Mouse (Mus musculus) forebrain, embryonic 13.5 days (tissue): Measurements from ENCODE around the gene Wfikkn1. TPM values are rescaled to one million over a fixed set of nuclear protein-coding genes. Genes with fewer than 3 reads are reported as not detected.

ENCODE experiments used
- ATAC-seq: fragments of 200-750 bp; cut with Nextera tagmentation; 2 replicates; pipeline ENCODE4 v1.8.0; 2017
- H3K27ac ChIP-seq: fragments of 300-500 bp; sonication (generic); 2 replicates; pipeline ENCODE4 v1.5.1; 2015; ENCODE audit warnings: inconsistent platforms, mild to moderate bottlenecking, moderate library complexity
- H3K27me3 ChIP-seq: fragments of 300-500 bp; sonication (generic); 2 replicates; pipeline ENCODE4 v1.6.1; 2015; ENCODE audit warnings: mild to moderate bottlenecking, inconsistent platforms
- H3K36me3 ChIP-seq: fragments of 300-500 bp; sonication (generic); 2 replicates; pipeline ENCODE4 v1.6.1; 2015; ENCODE audit warnings: mild to moderate bottlenecking, inconsistent platforms; ENCODE audit not compliant: poor library complexity, severe bottlenecking
- H3K4me1 ChIP-seq: fragments of 300-500 bp; sonication (generic); 2 replicates; pipeline ENCODE4 v1.6.1; 2015; ENCODE audit warnings: inconsistent platforms
- H3K4me2 ChIP-seq: fragments of 300-500 bp; sonication (generic); 2 replicates; pipeline ENCODE4 v1.6.1; 2015; ENCODE audit warnings: inconsistent platforms, mild to moderate bottlenecking, moderate library complexity
- H3K4me3 ChIP-seq: fragments of 300-500 bp; sonication (generic); 2 replicates; pipeline ENCODE4 v1.5.1; 2015; ENCODE audit warnings: mild to moderate bottlenecking, inconsistent platforms
- H3K9ac ChIP-seq: fragments of 300-500 bp; sonication (generic); 2 replicates; pipeline ENCODE4 v1.6.1; 2015; ENCODE audit warnings: mild to moderate bottlenecking, inconsistent platforms
- H3K9me3 ChIP-seq: fragments of 300-500 bp; sonication (generic); replicated peaks from 2 replicates; pipeline ENCODE4 v1.6.1; 2016; ENCODE audit warnings: inconsistent platforms
- WGBS: fragments of 180-500 bp; shearing (Covaris S2); methylation state at CpG from one replicate; pipeline ENCODE4 v1.1.7; 2015; 5-methylcytosine and 5-hydroxymethylcytosine counted together
- polyA plus RNA-seq: library from polyadenylated mRNA; unstranded; fragments of >200 nt; fragmentation: Nextera tagmentation; extraction: Ambion mirVana; gene quantifications from 2 replicates; pipeline ENCODE4 v1.2.1, GENCODE M21; 2015

Gene Wfikkn1
- polyA plus RNA-seq, 1 experiment from 2014 or later, result 0.76 TPM

DNA sequence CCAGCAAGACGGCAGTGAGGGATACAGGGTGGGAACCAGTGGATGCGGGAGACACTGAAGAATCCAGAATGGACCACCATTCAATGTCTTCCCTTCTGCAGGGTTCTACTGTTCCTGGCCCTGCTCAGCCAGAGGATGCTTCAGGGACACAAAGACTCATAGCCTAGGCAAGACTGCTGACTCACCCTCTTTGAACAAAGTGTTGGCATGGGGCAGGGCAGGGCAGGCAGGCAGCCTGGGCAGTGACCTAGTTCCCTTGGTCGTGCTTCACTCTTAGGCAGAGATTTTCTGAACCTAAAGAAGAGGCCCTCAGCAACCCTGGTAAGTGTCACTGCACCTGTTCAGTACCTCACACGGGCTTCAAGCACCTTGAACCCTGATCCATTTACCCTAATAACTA, 31.2 kb upstream of the Wfikkn1 start:
- H3K4me3 ChIP-seq, result no peak overlapping the region
- H3K4me2 ChIP-seq, result no peak overlapping the region
- no peak overlapping the region for H3K27ac ChIP-seq
- no peaks in the 10 kb centered on the region for H3K27me3 ChIP-seq
- H3K9me3 ChIP-seq, result no peaks in the 10 kb centered on the region
- peaks cover 4% of the 10 kb centered on the region; the same call in 1 of the 2 replicates for H3K36me3 ChIP-seq
- WGBS, result 87% methylated on average over 4 of the region's 4 CpGs
- ATAC-seq, result no peak
- no peak overlapping the region for H3K9ac ChIP-seq
- H3K4me1 ChIP-seq, result 0 out of 2 replicates have a peak, but pooled peaks cover 10% of the 10 kb centered on the region

DNA sequence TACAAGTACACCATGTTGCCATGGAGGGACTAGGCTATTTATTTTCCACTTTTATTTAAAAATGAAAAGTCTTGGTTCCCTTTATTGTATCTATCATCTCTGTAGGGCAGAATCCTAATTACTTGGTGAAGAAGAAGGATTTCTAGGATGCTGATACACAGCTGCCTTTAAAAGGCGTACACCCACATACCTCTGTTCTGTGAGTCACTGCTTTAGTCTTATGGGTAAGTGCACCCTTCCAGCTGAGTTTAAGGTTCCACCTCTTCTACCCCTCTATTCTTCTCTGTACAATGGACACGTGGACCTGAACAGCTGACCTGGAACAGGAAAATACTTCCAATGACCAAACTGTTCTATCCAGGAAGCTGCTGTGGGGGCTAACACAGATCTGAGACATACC, 27.0 kb upstream of the Wfikkn1 start:
- H3K27me3 ChIP-seq, result no peaks in the 10 kb centered on the region
- H3K36me3 ChIP-seq, result peaks cover 3% of the 10 kb centered on the region; the same call in 1 of the 2 replicates

DNA sequence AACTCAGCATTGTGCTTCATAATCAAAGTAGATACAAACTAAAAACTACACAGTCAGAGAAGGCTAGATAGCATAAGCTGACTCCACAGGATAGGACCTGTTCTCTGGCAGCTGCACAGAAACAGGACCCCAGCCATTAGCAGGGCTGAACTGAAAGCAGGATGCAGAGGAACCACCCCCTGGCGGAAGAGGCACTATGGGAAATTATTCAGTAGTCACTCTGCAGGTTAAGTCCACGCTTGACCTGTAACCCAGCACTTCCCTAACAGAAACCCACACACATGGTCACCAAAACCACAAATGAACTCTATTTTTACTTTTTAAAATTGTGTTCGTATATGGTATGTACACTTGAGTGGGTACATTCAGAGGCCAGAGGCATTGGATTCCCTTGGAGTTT, 22.4 kb upstream of the Wfikkn1 start:
- Histone ChIP-seq H3K27me3 (no peaks in the 10 kb centered on the region), H3K4me2 (no peak overlapping the region), H3K27ac (no peak overlapping the region), H3K36me3 (peaks cover 13% of the 10 kb centered on the region; the same call in 1 of the 2 replicates), H3K9ac (no peak overlapping the region), H3K4me3 (no peak overlapping the region), H3K9me3 (no peaks in the 10 kb centered on the region), H3K4me1 (no peaks in the 10 kb centered on the region)
- WGBS, result 84% methylated on average over 3 of the region's 3 CpGs
- no peak for ATAC-seq

More for the DNA sequence above, 27.0 kb upstream of the Wfikkn1 start:
- Histone ChIP-seq H3K27ac (no peak overlapping the region), H3K4me2 (no peak overlapping the region), H3K9me3 (no peaks in the 10 kb centered on the region), H3K9ac (no peak overlapping the region), H3K4me3 (no peak overlapping the region), H3K4me1 (no peaks in the 10 kb centered on the region)
- 92% methylated on average over 2 of the region's 2 CpGs for WGBS
- no peak for ATAC-seq

- Histone ChIP-seq H3K9ac (no peak overlapping the region), H3K27me3 (no peaks in the 10 kb centered on the region), H3K4me2 (no peak overlapping the region), H3K27ac (no peak overlapping the region), H3K9me3 (no peaks in the 10 kb centered on the region), H3K36me3 (peaks cover 10% of the 10 kb centered on the region; the same call in 1 of the 2 replicates), H3K4me1 (no peaks in the 10 kb centered on the region), H3K4me3 (no peak overlapping the region)
- WGBS, result 93% methylated on average over 1 of the region's 1 CpGs
- ATAC-seq, result no peak
Measured at GRCm38 (mm10) chr17:25900193-25900592, 19.5 kb upstream of the Wfikkn1 start.

GRCm38 (mm10) chr17:25895891-25896290, 15.2 kb upstream of the Wfikkn1 start:
- WGBS, result 71% methylated on average over 12 of the region's 12 CpGs

GRCm38 (mm10) chr17:25895415-25895814, 14.8 kb upstream of the Wfikkn1 start:
- Histone ChIP-seq H3K9me3 (no peaks in the 10 kb centered on the region), H3K36me3 (peaks cover 4% of the 10 kb centered on the region; the same call in 1 of the 2 replicates)

More at GRCm38 (mm10) chr17:25895891-25896290, 15.2 kb upstream of the Wfikkn1 start:
- Histone ChIP-seq H3K27me3 (no peaks in the 10 kb centered on the region), H3K4me1 (peaks cover 6% of the 10 kb centered on the region), H3K4me3 (no peak overlapping the region), H3K4me2 (no peak overlapping the region), H3K9ac (0 out of 2 replicates have a peak overlapping the region, but pooled peaks have one; percentile 21), H3K27ac (no peak overlapping the region), H3K9me3 (no peaks in the 10 kb centered on the region), H3K36me3 (peaks cover 9% of the 10 kb centered on the region; the same call in 1 of the 2 replicates)
- ATAC-seq, result no peak

GRCm38 (mm10) chr17:25893975-25894617, 13.4 kb upstream of the Wfikkn1 start:
- Histone ChIP-seq H3K4me1 (peaks cover 6% of the 10 kb centered on the region), H3K27ac (peak overlapping the region; percentile 52; the same call in 1 of the 2 replicates), H3K4me3 (no peak overlapping the region), H3K4me2 (no peak overlapping the region), H3K9ac (peak overlapping the region; percentile 10; the same call in 1 of the 2 replicates), H3K27me3 (no peaks in the 10 kb centered on the region), H3K9me3 (no peaks in the 10 kb centered on the region), H3K36me3 (peaks cover 8% of the 10 kb centered on the region; the same call in 1 of the 2 replicates)
- WGBS, result 35% methylated on average over 2 of the region's 2 CpGs
- ATAC-seq, result peak; percentile 81

More at GRCm38 (mm10) chr17:25895415-25895814, 14.8 kb upstream of the Wfikkn1 start:
- no peak overlapping the region for H3K27ac ChIP-seq
- no peak overlapping the region for H3K9ac ChIP-seq
- no peak overlapping the region for H3K4me3 ChIP-seq
- no peaks in the 10 kb centered on the region for H3K27me3 ChIP-seq
- no peak for ATAC-seq
- 38% methylated on average over 2 of the region's 2 CpGs for WGBS
- peaks cover 6% of the 10 kb centered on the region for H3K4me1 ChIP-seq
- H3K4me2 ChIP-seq, result no peak overlapping the region

- Histone ChIP-seq H3K36me3 (peaks cover 29% of the 10 kb centered on the region), H3K4me2 (no peak overlapping the region), H3K4me1 (no peaks in the 10 kb centered on the region), H3K9ac (no peak overlapping the region), H3K9me3 (no peaks in the 10 kb centered on the region), H3K27me3 (no peaks in the 10 kb centered on the region), H3K27ac (no peak overlapping the region; the same call in 1 of the 2 replicates), H3K4me3 (no peak overlapping the region)
- WGBS, result 84% methylated on average over 3 of the region's 3 CpGs
- no peak for ATAC-seq
Measured at GRCm38 (mm10) chr17:25888837-25889236, 8.2 kb upstream of the Wfikkn1 start.

GRCm38 (mm10) chr17:25887467-25887866, 6.8 kb upstream of the Wfikkn1 start:
- no peak overlapping the region for H3K4me2 ChIP-seq
- H3K36me3 ChIP-seq, result peaks cover 42% of the 10 kb centered on the region
- no peaks in the 10 kb centered on the region for H3K4me1 ChIP-seq
- no peak overlapping the region for H3K27ac ChIP-seq
- no peak overlapping the region for H3K4me3 ChIP-seq
- WGBS, result 93% methylated on average over 10 of the region's 10 CpGs
- ATAC-seq, result no peak
- H3K9ac ChIP-seq, result no peak overlapping the region
- no peaks in the 10 kb centered on the region for H3K9me3 ChIP-seq
- no peaks in the 10 kb centered on the region for H3K27me3 ChIP-seq

DNA sequence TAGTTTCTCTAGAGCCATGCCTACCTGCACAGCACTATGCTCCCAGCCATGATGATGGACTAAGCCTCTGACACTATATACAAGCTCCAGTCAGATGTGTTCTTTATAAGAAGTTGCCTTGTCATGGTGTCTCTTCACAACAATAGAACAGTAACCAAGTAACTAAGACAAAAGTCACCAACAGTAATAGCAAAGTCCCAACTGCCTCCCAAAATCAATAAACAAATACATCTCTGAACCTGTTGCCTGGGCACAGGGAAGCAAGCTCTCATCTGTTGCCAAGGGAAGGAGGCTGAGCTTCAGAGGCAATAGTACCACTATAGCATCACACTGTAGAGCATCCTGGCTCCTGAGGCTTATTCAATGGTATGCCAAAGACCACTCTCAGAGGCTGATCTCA, 6.1 kb upstream of the Wfikkn1 start:
- no peak overlapping the region for H3K4me3 ChIP-seq
- H3K27ac ChIP-seq, result no peak overlapping the region
- H3K4me1 ChIP-seq, result no peaks in the 10 kb centered on the region
- H3K4me2 ChIP-seq, result no peak overlapping the region
- no peaks in the 10 kb centered on the region for H3K27me3 ChIP-seq
- H3K9me3 ChIP-seq, result no peaks in the 10 kb centered on the region
- peaks cover 48% of the 10 kb centered on the region for H3K36me3 ChIP-seq
- ATAC-seq, result no peak
- H3K9ac ChIP-seq, result no peak overlapping the region

- peaks cover 53% of the 10 kb centered on the region for H3K36me3 ChIP-seq
- H3K27me3 ChIP-seq, result no peaks in the 10 kb centered on the region
- H3K4me2 ChIP-seq, result no peak overlapping the region
- WGBS, result 61% methylated on average over 4 of the region's 4 CpGs
- no peak overlapping the region for H3K9ac ChIP-seq
- H3K9me3 ChIP-seq, result no peaks in the 10 kb centered on the region
- H3K27ac ChIP-seq, result no peak overlapping the region
- peaks cover 8% of the 10 kb centered on the region for H3K4me1 ChIP-seq
- no peak overlapping the region for H3K4me3 ChIP-seq
- no peak for ATAC-seq
Measured at GRCm38 (mm10) chr17:25885636-25886035, 5.0 kb upstream of the Wfikkn1 start.

- H3K27ac ChIP-seq, result no peak overlapping the region
- no peak overlapping the region for H3K9ac ChIP-seq
- no peaks in the 10 kb centered on the region for H3K9me3 ChIP-seq
- peaks cover 16% of the 10 kb centered on the region for H3K4me1 ChIP-seq
- H3K4me2 ChIP-seq, result no peak overlapping the region
- H3K27me3 ChIP-seq, result no peaks in the 10 kb centered on the region
- no peak for ATAC-seq
- peaks cover 56% of the 10 kb centered on the region for H3K36me3 ChIP-seq
- H3K4me3 ChIP-seq, result no peak overlapping the region
- 89% methylated on average over 3 of the region's 3 CpGs for WGBS
Measured at GRCm38 (mm10) chr17:25883824-25884223, 3.2 kb upstream of the Wfikkn1 start.
